9 mouse cellular contexts compared by ENCODE assay signal in the genomic region with DNA sequence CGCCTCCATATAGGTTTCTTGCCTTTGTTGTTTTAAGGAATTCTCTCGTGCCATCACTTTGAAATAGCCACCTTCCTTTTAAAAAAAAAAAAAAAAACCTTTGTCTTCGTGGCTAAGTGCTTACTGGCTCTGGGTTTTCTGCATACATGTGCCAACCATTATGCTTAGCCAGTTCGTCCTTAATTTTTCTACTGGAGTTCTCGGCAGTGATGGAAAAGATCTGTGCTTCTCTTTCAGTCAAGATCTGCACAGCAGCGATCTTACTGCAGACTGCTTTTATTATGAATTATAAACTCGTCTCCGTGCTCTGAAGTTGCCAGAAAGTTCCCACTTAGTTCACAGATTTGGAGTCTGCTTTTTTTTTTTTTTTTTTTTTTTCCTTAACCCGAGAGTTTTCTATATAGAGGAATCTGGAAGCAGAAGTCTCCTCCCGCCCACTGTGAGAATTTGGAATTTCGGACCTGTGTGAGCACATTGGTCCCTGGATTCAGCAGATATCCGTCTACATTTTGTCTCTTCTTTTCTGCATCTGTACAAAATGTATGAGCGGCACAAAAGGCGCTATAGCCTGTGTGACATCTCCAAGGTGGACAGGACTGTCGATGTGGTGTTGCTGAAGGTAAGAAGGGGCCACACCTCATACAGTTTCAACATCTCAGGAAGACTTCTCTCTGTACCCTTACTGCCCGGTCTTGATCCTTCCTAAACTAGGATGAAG.
DNase-seq lines count a peak whose midpoint lies in the region; ATAC-seq and TF ChIP-seq lines count a peak whose summit lies in the region.
"Had no signal": no experiment of that assay in that cellular context is flagged by ENCODE, and none has a peak within 500 bp of the region (broad histone marks: within the 10 kb centered on the region; RNA-seq: fewer than 3 reads in every experiment).

No protein-coding gene starts in this region.

- H3K27me3 ChIP-seq in kidney, embryonic 14.5 days (ENCODE audit: control insufficient read depth, insufficient read depth, low read length): no peaks in the 10 kb centered on the region
- no peaks in the 10 kb centered on the region for H3K27me3 ChIP-seq in embryonic facial prominence, embryonic 11.5 days (ENCODE audit: control insufficient read depth, insufficient read depth, low read length)
- no peaks in the 10 kb centered on the region for H3K27me3 ChIP-seq in hindbrain, postnatal 0 days (ENCODE audit: insufficient read depth, low read length)
- no peaks in the 10 kb centered on the region for H3K27me3 ChIP-seq in midbrain, postnatal 0 days (ENCODE audit: insufficient read depth, low read length)
- H3K27me3 ChIP-seq in cerebellum, adult 2 months (ENCODE audit: control insufficient read depth, insufficient read depth, low read length): no peaks in the 10 kb centered on the region

- peak overlapping the region; percentile 31; the same call in 1 of the 2 replicates for H3K9ac ChIP-seq in kidney, embryonic 14.5 days (ENCODE audit: low read depth, low read length)
- peak overlapping the region; percentile 28 for H3K9ac ChIP-seq in embryonic facial prominence, embryonic 11.5 days (replicated peaks; ENCODE audit: low read length)
- H3K9ac ChIP-seq in hindbrain, postnatal 0 days (replicated peaks; ENCODE audit: low read length): peak overlapping the region; percentile 25; the same call in 1 of the 2 replicates
- no peak overlapping the region; the same call in 1 of the 2 replicates for H3K9ac ChIP-seq in midbrain, postnatal 0 days (replicated peaks; ENCODE audit: low read length, poor library complexity, severe bottlenecking)

- peak overlapping the region; percentile 38 for H3K4me2 ChIP-seq in kidney, embryonic 14.5 days (replicated peaks; ENCODE audit: low read depth, low read length)
- peak overlapping the region; percentile 17; the same call in 1 of the 2 replicates for H3K4me2 ChIP-seq in embryonic facial prominence, embryonic 11.5 days (ENCODE audit: low read depth, low read length)
- peak overlapping the region; percentile 63 for H3K4me2 ChIP-seq in hindbrain, postnatal 0 days (ENCODE audit: low read depth, low read length)
- peak overlapping the region; percentile 48 for H3K4me2 ChIP-seq in midbrain, postnatal 0 days (ENCODE audit: low read depth, low read length, poor library complexity, severe bottlenecking)

- no peaks in the 10 kb centered on the region for H3K9me3 ChIP-seq in kidney, embryonic 14.5 days (ENCODE audit: control insufficient read depth, low read length)
- no peaks in the 10 kb centered on the region for H3K9me3 ChIP-seq in embryonic facial prominence, embryonic 11.5 days (replicated peaks; ENCODE audit: control insufficient read depth, low read length)
- no peaks in the 10 kb centered on the region for H3K9me3 ChIP-seq in hindbrain, postnatal 0 days (ENCODE audit: low read length)
- H3K9me3 ChIP-seq in midbrain, postnatal 0 days (ENCODE audit: low read length): no peaks in the 10 kb centered on the region

- ATAC-seq in kidney, embryonic 14.5 days (ENCODE audit: low FRiP score, low TSS enrichment): 0 out of 2 replicates have a peak, but pooled peaks have one; percentile 8
- ATAC-seq in embryonic facial prominence, embryonic 11.5 days (replicated peaks; ENCODE audit: insufficient number of reproducible peaks, low FRiP score, low TSS enrichment, low read depth): no peak
- ATAC-seq in hindbrain, postnatal 0 days: peak; percentile 15; the same call in 1 of the 2 replicates
- ATAC-seq in midbrain, postnatal 0 days (ENCODE audit: low FRiP score): no peak

- 40% methylated on average over 16 of the region's 16 CpGs for WGBS in kidney, embryonic 14.5 days
- 40% methylated on average over 15 of the region's 16 CpGs for WGBS in embryonic facial prominence, embryonic 11.5 days
- WGBS in hindbrain, postnatal 0 days: 35% methylated on average over 16 of the region's 16 CpGs
- 40% methylated on average over 16 of the region's 16 CpGs for WGBS in midbrain, postnatal 0 days
- WGBS in cerebellum, adult 2 months: 49% methylated on average over 16 of the region's 16 CpGs

- peaks cover 25% of the 10 kb centered on the region for H3K4me1 ChIP-seq in kidney, embryonic 14.5 days (ENCODE audit: control insufficient read depth, insufficient read depth, low read length)
- H3K4me1 ChIP-seq in embryonic facial prominence, embryonic 11.5 days (ENCODE audit: control insufficient read depth, insufficient read depth, low read length): peaks cover 3% of the 10 kb centered on the region; the same call in 1 of the 2 replicates
- 0 out of 2 replicates have a peak, but pooled peaks cover 6% of the 10 kb centered on the region for H3K4me1 ChIP-seq in hindbrain, postnatal 0 days (ENCODE audit: insufficient read depth, low read length)
- H3K4me1 ChIP-seq in midbrain, postnatal 0 days (ENCODE audit: insufficient read depth, low read length): no peaks in the 10 kb centered on the region
- no peaks in the 10 kb centered on the region for H3K4me1 ChIP-seq in cerebellum, adult 2 months (ENCODE audit: control insufficient read depth, insufficient read depth, low read length)

- H3K27ac ChIP-seq in kidney, embryonic 14.5 days (ENCODE audit: low read depth, low read length): peak overlapping the region; percentile 32; the same call in 1 of the 2 replicates
- H3K27ac ChIP-seq in embryonic facial prominence, embryonic 11.5 days (replicated peaks; ENCODE audit: low read depth, low read length): peak overlapping the region; percentile 57
- H3K27ac ChIP-seq in hindbrain, postnatal 0 days: 0 out of 2 replicates have a peak overlapping the region, but pooled peaks have one; percentile 70
- H3K27ac ChIP-seq in midbrain, postnatal 0 days (ENCODE audit: low read depth, low read length): no peak overlapping the region; the same call in 1 of the 2 replicates
- H3K27ac ChIP-seq in cerebellum, adult 2 months (ENCODE audit: insufficient read depth, low read length): no peak overlapping the region

- H3K36me3 ChIP-seq in kidney, embryonic 14.5 days (ENCODE audit: control insufficient read depth, insufficient read depth, low read length): no peaks in the 10 kb centered on the region
- H3K36me3 ChIP-seq in embryonic facial prominence, embryonic 11.5 days (replicated peaks; ENCODE audit: control insufficient read depth, insufficient read depth, low read depth, low read length): no peaks in the 10 kb centered on the region
- no peaks in the 10 kb centered on the region for H3K36me3 ChIP-seq in hindbrain, postnatal 0 days (ENCODE audit: insufficient read depth, low read length)
- no peaks in the 10 kb centered on the region for H3K36me3 ChIP-seq in midbrain, postnatal 0 days (ENCODE audit: insufficient read depth, low read length)

- no peak for TF ChIP-seq POLR2A in cerebellum, adult 2 months (IDR thresholded peaks at IDR 0.05; ENCODE audit: borderline replicate concordance, insufficient read depth, low read length)

- no peak for DNase-seq in kidney, postnatal 25 days
- DNase-seq in embryonic facial prominence, embryonic 11.5 days (ENCODE audit: low spot score): peak; percentile 38
- DNase-seq in hindbrain, postnatal 0 days (ENCODE audit: low spot score): peak; percentile 15
- DNase-seq in midbrain, postnatal 0 days (ENCODE audit: low spot score): no peak
- no peak for DNase-seq in layer of hippocampus, adult 18-20 months (ENCODE audit: low spot score in 2 of 2)
- no peak for DNase-seq in cerebellum, adult 2 months
- no peak for DNase-seq in frontal cortex, postnatal 36 days (ENCODE audit: low spot score in 2 of 2)
- DNase-seq: cerebellum, adult 11-12 months had no signal

- H3K4me3 ChIP-seq in kidney, embryonic 14.5 days (ENCODE audit: low read length): peak overlapping the region; percentile 18; the same call in 1 of the 2 replicates
- 0 out of 2 replicates have a peak overlapping the region, but pooled peaks have one; percentile 9 for H3K4me3 ChIP-seq in embryonic facial prominence, embryonic 11.5 days (ENCODE audit: low read depth, low read length)
- peak overlapping the region; percentile 35 for H3K4me3 ChIP-seq in hindbrain, postnatal 0 days (ENCODE audit: low read length)
- H3K4me3 ChIP-seq in midbrain, postnatal 0 days (ENCODE audit: low read depth, low read length): peak overlapping the region; percentile 27
- no peak overlapping the region for H3K4me3 ChIP-seq in cerebellum, adult 2 months (replicated peaks; ENCODE audit: insufficient read depth, low read depth, low read length)

- no peak for TF ChIP-seq CTCF in hindbrain, postnatal 0 days (IDR thresholded peaks at IDR 0.05; ENCODE audit: low read depth)
- no peak for TF ChIP-seq CTCF in midbrain, postnatal 0 days (IDR thresholded peaks at IDR 0.05)
- TF ChIP-seq CTCF in cerebellum, adult 2 months (IDR thresholded peaks at IDR 0.05; ENCODE audit: borderline replicate concordance, insufficient read depth, low read depth, low read length): no peak

Comparison
In these comparisons a context has a peak if more than half of its experiments do, and no peak if none do; other contexts are left out.
1. ATAC-seq: peak in kidney, embryonic 14.5 days (single experiment) and hindbrain, postnatal 0 days (single experiment); none in embryonic facial prominence, embryonic 11.5 days (single experiment) and midbrain, postnatal 0 days (single experiment).
2. H3K27ac ChIP-seq: peak in kidney, embryonic 14.5 days (single experiment), embryonic facial prominence, embryonic 11.5 days (single experiment) and hindbrain, postnatal 0 days (single experiment); none in midbrain, postnatal 0 days (single experiment) and cerebellum, adult 2 months (single experiment).
3. DNase-seq: peak in embryonic facial prominence, embryonic 11.5 days (single experiment) and hindbrain, postnatal 0 days (single experiment); none in kidney, postnatal 25 days (0 of 2), midbrain, postnatal 0 days (single experiment), layer of hippocampus, adult 18-20 months (0 of 2), cerebellum, adult 2 months (0 of 2) and frontal cortex, postnatal 36 days (0 of 2).
4. Peak in every context shown above with its lines, with median percentiles within 50 percentile points of each other: H3K4me2 ChIP-seq.